Mouse (Mus musculus) liver, embryonic 12.5 days (tissue): ENCODE measurements around the gene Prr14l. TPM values are rescaled to one million over a fixed set of nuclear protein-coding genes. Genes with fewer than 3 reads are reported as not detected.
"Not testable (repeated sequence)": the region's sequence is repeated elsewhere in the genome, so short reads cannot be mapped to it uniquely, and the experiment has no call there.

Experiments
- ATAC-seq: fragments of 200-750 bp; cut with Nextera tagmentation; 2 replicates; pipeline ENCODE4 v1.8.0; 2017; ENCODE audit warnings: moderate number of reproducible peaks, mild to moderate bottlenecking, moderate library complexity
- H3K27ac ChIP-seq: fragments of 300-500 bp; sonication (generic); 2 replicates; pipeline ENCODE4 v1.5.1; 2016; ENCODE audit warnings: mild to moderate bottlenecking
- H3K27me3 ChIP-seq: fragments of 300-500 bp; sonication (generic); replicated peaks from 2 replicates; pipeline ENCODE4 v1.6.1; 2016; ENCODE audit warnings: mild to moderate bottlenecking, moderate library complexity
- H3K36me3 ChIP-seq: fragments of 300-500 bp; sonication (generic); 2 replicates; pipeline ENCODE4 v1.6.1; 2016; ENCODE audit warnings: mild to moderate bottlenecking, moderate library complexity
- H3K4me1 ChIP-seq: fragments of 300-500 bp; sonication (generic); 2 replicates; pipeline ENCODE4 v1.6.1; 2016
- H3K4me2 ChIP-seq: fragments of 300-500 bp; sonication (generic); 2 replicates; pipeline ENCODE4 v1.6.1; 2016; ENCODE audit warnings: mild to moderate bottlenecking, moderate library complexity
- H3K4me3 ChIP-seq: fragments of 300-500 bp; sonication (generic); 2 replicates; pipeline ENCODE4 v1.5.1; 2016; ENCODE audit warnings: mild to moderate bottlenecking, moderate library complexity
- H3K9ac ChIP-seq: fragments of 300-500 bp; sonication (generic); 2 replicates; pipeline ENCODE4 v1.6.1; 2016; ENCODE audit warnings: mild to moderate bottlenecking, moderate library complexity
- H3K9me3 ChIP-seq: fragments of 300-500 bp; sonication (generic); replicated peaks from 2 replicates; pipeline ENCODE4 v1.6.1; 2016; ENCODE audit warnings: mild to moderate bottlenecking, moderate library complexity
- WGBS: fragments of 180-500 bp; shearing (Covaris S2); methylation state at CpG from one replicate; pipeline ENCODE4 v1.1.7; 2016; ENCODE audit not compliant: insufficient replicate concordance; 5-methylcytosine and 5-hydroxymethylcytosine counted together
- polyA plus RNA-seq: library from polyadenylated mRNA; unstranded; fragments of >200 nt; fragmentation: Nextera tagmentation; extraction: Ambion mirVana; gene quantifications from 2 replicates; pipeline ENCODE4 v1.2.1, GENCODE M21; 2016

The Prr14l gene
- polyA plus RNA-seq, 1 experiment from 2014 or later, result 15.0 TPM

DNA sequence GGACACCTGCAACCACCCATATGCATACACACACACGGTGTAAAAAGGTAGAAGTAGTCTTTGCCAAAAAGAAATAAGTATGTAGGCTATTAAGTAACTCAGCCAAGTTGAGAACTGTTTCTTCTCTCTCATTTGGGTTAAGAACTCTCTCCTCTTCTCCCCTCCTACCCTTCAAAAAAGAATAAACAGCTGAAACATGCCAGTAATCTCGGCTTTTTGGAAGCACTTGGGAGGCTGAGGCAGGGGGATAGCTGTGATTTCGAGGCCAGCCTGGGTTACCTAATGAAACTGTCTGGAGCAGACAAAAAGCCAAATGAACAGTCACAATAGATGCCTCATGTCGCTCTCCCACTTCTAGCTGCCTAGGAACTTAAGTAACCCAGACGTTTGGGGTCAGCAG is 69.3 kb downstream of the Prr14l start:
- no peaks in the 10 kb centered on the region for H3K27me3 ChIP-seq
- peak overlapping the region; percentile 94 for H3K4me2 ChIP-seq
- peak overlapping the region; percentile 88 for H3K4me3 ChIP-seq
- peaks cover 20% of the 10 kb centered on the region for H3K36me3 ChIP-seq
- ATAC-seq, result no peak
- H3K4me1 ChIP-seq, result peaks cover 33% of the 10 kb centered on the region
- 18% methylated on average over 5 of the region's 5 CpGs for WGBS
- peak overlapping the region; percentile 30; the same call in 1 of the 2 replicates for H3K27ac ChIP-seq
- peak overlapping the region; percentile 76 for H3K9ac ChIP-seq
- H3K9me3 ChIP-seq, result no peaks in the 10 kb centered on the region

DNA sequence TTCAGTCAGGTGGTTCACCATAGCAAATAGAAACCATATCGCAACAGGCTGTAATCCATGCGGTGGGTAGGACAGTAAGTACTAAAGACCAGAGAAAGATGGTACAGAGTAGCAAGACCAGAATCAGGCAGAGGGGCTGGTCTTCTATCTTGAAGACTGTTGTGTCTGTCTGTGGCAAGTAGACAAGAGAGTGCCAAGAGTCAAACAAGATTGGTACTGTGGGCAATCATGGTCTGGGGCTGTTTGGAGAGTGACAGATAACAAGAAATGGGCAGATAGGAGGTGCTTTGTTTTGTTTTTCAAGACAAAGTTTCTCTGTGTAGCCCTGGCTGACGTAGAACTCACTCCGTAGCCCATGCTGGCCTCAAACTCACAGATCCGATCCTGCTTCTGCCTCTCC is 72.5 kb downstream of the Prr14l start:
- WGBS, result 68% methylated on average over 5 of the region's 5 CpGs
- Histone ChIP-seq H3K4me1 (peaks cover 33% of the 10 kb centered on the region), H3K27me3 (no peaks in the 10 kb centered on the region), H3K4me3 (no peak overlapping the region), H3K9ac (no peak overlapping the region), H3K27ac (no peak overlapping the region), H3K9me3 (no peaks in the 10 kb centered on the region), H3K4me2 (no peak overlapping the region), H3K36me3 (no peaks in the 10 kb centered on the region)
- ATAC-seq, result no peak

DNA sequence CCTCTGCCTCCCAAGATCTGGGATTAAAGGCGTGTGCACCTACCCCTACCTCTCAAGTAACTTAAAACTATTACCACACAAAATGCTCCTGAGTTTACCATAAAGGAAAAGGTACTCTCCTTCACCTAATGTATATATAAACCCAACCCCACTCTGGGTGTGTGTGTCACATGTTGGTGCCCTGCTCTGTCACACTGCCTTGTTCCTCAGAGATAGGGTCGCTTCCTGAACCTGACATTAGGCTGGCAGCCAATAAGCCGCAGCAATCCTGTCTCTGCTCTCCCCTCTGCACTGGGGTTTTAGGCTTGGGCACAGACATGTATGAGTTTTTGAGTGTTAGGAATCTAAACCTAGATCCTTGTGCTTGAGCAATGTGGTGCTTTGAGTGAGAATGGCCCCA is 75.9 kb downstream of the Prr14l start:
- Histone ChIP-seq H3K4me2 (no peak overlapping the region), H3K36me3 (peaks cover 14% of the 10 kb centered on the region), H3K9me3 (no peaks in the 10 kb centered on the region), H3K4me1 (peaks cover 17% of the 10 kb centered on the region), H3K27me3 (no peaks in the 10 kb centered on the region), H3K27ac (no peak overlapping the region), H3K9ac (no peak overlapping the region), H3K4me3 (no peak overlapping the region)
- WGBS, result 63% methylated on average over 3 of the region's 3 CpGs
- no peak for ATAC-seq

- H3K27me3 ChIP-seq, result no peaks in the 10 kb centered on the region
- H3K9ac ChIP-seq, result no peak overlapping the region
- no peak for ATAC-seq
Measured at GRCm38 (mm10) chr5:32772361-32772760, 81.7 kb downstream of the Prr14l start.

DNA sequence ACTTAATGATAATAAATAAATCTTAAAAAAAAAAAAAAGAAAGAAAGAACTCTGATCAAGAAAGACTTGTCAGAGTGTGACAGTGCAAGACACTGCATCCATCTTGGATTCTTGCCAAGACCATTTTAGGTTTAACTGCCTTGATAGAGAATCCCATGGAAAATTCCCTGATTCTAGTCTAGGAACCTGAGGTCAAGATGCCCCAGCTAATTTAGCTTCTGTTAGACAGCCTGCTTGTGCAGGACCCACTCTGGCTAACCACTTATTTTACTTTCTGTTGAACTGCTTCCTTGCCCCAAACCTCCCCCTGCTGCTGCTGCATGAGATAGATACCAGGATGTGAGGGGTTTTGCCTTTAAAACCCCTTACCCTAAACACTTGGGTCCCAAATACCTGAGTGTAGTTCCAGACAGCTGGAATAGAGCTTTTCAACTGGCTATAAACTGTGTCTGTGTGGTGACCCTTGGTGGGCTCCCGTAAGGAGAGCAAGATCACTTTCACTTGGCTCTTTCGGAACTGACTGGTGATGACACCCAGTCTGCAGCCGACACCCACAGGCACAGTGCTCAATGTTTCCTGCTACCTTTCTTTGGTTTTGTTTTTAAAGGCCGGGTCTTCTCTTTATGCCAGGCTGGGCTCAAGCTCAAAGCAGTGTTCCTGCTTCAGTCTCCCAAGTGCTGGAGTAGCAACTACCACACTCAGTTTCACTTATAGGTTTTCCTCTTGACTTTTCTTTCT is 86.3 kb downstream of the Prr14l start:
- Histone ChIP-seq H3K27me3 (no peaks in the 10 kb centered on the region), H3K27ac (no peak overlapping the region), H3K4me2 (no peak overlapping the region), H3K4me1 (no peaks in the 10 kb centered on the region; the same call in 1 of the 2 replicates), H3K9me3 (no peaks in the 10 kb centered on the region), H3K4me3 (no peak overlapping the region), H3K36me3 (peaks cover 30% of the 10 kb centered on the region), H3K9ac (no peak overlapping the region)
- ATAC-seq, result no peak
- WGBS, result 84% methylated on average over 4 of the region's 4 CpGs

More at GRCm38 (mm10) chr5:32772361-32772760, 81.7 kb downstream of the Prr14l start:
- H3K36me3 ChIP-seq, result peaks cover 27% of the 10 kb centered on the region
- H3K4me1 ChIP-seq, result no peaks in the 10 kb centered on the region
- no peak overlapping the region for H3K27ac ChIP-seq
- H3K9me3 ChIP-seq, result no peaks in the 10 kb centered on the region
- H3K4me2 ChIP-seq, result no peak overlapping the region
- no peak overlapping the region for H3K4me3 ChIP-seq
- WGBS, result 78% methylated on average over 2 of the region's 2 CpGs

DNA sequence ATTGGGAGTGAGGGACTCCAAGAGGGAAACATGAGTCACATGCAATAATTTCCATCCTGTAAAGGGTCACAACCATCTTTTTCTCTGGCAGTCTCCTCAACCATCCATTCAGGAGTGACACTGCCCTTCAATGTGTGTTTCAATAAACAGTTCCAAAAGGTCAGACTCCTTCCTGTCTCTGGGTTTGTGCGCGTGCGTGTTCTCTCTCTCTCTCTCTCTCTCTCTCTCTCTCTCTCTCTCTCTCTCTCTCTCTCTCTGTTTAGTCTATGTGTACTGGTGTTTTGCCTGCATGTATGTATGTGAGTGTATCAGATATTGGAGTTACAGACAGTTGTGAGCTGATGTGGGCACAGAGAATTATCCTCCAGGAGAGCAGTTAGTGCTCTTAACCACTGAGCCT is 87.1 kb downstream of the Prr14l start:
- no peaks in the 10 kb centered on the region for H3K9me3 ChIP-seq
- peaks cover 29% of the 10 kb centered on the region for H3K36me3 ChIP-seq
- H3K4me1 ChIP-seq, result peaks cover 1% of the 10 kb centered on the region
- WGBS, result 83% methylated on average over 3 of the region's 3 CpGs
- no peak overlapping the region for H3K9ac ChIP-seq
- no peak overlapping the region for H3K4me2 ChIP-seq
- H3K27ac ChIP-seq, result no peak overlapping the region
- ATAC-seq, result no peak
- H3K4me3 ChIP-seq, result no peak overlapping the region
- H3K27me3 ChIP-seq, result no peaks in the 10 kb centered on the region

DNA sequence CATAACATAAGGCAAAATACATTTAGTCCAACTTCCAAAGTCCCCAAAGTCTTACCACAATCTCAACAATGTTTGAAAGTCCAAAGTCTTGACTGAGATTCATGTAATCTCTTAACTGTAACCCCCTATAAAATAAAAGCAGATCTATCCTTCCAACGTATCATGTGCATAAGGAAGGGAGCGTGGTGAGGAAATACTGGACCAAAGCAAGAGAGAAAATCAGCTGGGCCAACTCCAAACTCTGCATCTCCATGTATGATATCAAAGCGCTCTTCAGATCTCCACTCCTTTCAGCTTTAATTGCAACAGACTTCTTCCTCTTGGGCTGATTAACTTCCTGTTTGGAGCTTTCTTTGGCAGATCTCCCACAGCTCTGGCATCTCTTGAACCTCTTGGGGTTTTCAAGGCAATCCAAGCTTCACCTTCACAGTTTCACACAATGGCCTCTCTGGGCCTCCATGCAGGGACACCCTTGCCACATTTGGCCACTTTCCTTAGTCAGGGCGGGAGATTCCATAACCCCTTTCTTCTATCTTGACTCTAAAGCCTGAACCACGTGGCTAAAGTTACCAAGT is 92.4 kb downstream of the Prr14l start:
- H3K9ac ChIP-seq, result no peak overlapping the region
- no peaks in the 10 kb centered on the region for H3K27me3 ChIP-seq
- peaks cover 7% of the 10 kb centered on the region for H3K4me1 ChIP-seq
- 79% methylated on average over 5 of the region's 5 CpGs for WGBS
- H3K36me3 ChIP-seq, result peaks cover 29% of the 10 kb centered on the region
- H3K4me2 ChIP-seq, result no peak overlapping the region
- ATAC-seq, result no peak
- H3K4me3 ChIP-seq, result no peak overlapping the region
- H3K27ac ChIP-seq, result no peak overlapping the region
- no peaks in the 10 kb centered on the region for H3K9me3 ChIP-seq

- H3K27me3 ChIP-seq, result no peaks in the 10 kb centered on the region
- no peak overlapping the region for H3K27ac ChIP-seq
- no peak overlapping the region for H3K4me3 ChIP-seq
- ATAC-seq, result no peak
- H3K4me1 ChIP-seq, result peaks cover 7% of the 10 kb centered on the region; the same call in 1 of the 2 replicates
- no peaks in the 10 kb centered on the region for H3K9me3 ChIP-seq
- no peak overlapping the region for H3K9ac ChIP-seq
- WGBS, result 67% methylated on average over 3 of the region's 3 CpGs
- H3K4me2 ChIP-seq, result no peak overlapping the region
- peaks cover 29% of the 10 kb centered on the region for H3K36me3 ChIP-seq
Measured at GRCm38 (mm10) chr5:32760787-32761186, 93.3 kb downstream of the Prr14l start.

GRCm38 (mm10) chr5:32760352-32760751 is 93.7 kb downstream of the Prr14l start:
- 89% methylated on average over 18 of the region's 18 CpGs for WGBS
- not testable (repeated sequence) for H3K4me1 ChIP-seq, H3K27ac ChIP-seq, H3K4me3 ChIP-seq, H3K27me3 ChIP-seq, H3K4me2 ChIP-seq, H3K9me3 ChIP-seq, ATAC-seq, H3K9ac ChIP-seq
- H3K36me3 ChIP-seq, result peaks cover 29% of the 10 kb centered on the region

GRCm38 (mm10) chr5:32759662-32760061 is 94.4 kb downstream of the Prr14l start:
- H3K4me3 ChIP-seq, result no peak overlapping the region
- no peak overlapping the region for H3K4me2 ChIP-seq
- no peak for ATAC-seq
- WGBS, result 53% methylated on average over 2 of the region's 2 CpGs
- peaks cover 27% of the 10 kb centered on the region for H3K36me3 ChIP-seq
- no peak overlapping the region for H3K27ac ChIP-seq
- H3K9me3 ChIP-seq, result no peaks in the 10 kb centered on the region
- peaks cover 7% of the 10 kb centered on the region; the same call in 1 of the 2 replicates for H3K4me1 ChIP-seq
- H3K9ac ChIP-seq, result no peak overlapping the region
- H3K27me3 ChIP-seq, result no peaks in the 10 kb centered on the region

DNA sequence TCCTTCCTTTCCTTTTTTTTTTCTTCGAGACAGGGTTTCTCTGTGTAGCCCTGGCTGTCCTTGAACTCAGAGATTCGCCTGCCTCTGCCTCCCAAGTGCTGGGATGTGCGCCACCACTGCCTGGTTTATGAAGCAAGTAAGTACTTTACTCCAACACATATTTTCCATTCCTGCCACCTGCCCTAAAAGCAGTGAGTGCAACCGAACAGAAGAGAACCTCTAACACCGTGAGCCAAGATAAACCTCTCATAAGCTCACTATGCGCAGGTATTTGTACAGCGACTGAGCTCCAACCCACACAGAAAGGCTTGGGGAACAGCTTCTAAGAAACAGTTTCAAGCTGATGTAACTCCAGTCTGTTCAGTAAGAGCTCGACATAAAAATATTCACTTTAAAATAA is 97.9 kb downstream of the Prr14l start:
- WGBS, result 81% methylated on average over 8 of the region's 8 CpGs
- no peak overlapping the region for H3K27ac ChIP-seq

DNA sequence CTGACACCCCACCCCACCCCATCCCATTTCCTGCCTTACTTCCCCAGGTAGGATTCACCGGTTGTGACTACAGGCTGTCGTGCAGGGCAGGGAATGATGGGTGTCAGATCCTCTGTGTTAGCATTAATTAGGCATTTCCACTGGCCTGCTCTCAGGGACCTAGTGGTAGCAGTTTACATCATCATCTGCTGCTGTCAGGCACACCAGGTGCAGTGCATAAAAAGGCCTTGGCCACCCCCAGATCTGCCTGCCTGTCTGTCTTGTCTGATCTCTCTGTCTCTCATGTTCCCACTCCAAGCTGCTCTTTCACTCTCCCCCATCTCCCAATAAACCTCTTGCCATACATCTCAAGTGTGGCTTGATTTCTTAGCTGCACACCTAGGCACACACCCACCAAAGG is 102.3 kb downstream of the Prr14l start:
- Histone ChIP-seq H3K9ac (no peak overlapping the region), H3K36me3 (no peaks in the 10 kb centered on the region; the same call in 1 of the 2 replicates), H3K4me2 (no peak overlapping the region), H3K27me3 (no peaks in the 10 kb centered on the region), H3K27ac (no peak overlapping the region), H3K9me3 (no peaks in the 10 kb centered on the region), H3K4me1 (peaks cover 12% of the 10 kb centered on the region), H3K4me3 (no peak overlapping the region)
- WGBS, result 56% methylated on average over 2 of the region's 2 CpGs
- no peak for ATAC-seq

More for the DNA sequence above, 97.9 kb downstream of the Prr14l start:
- no peaks in the 10 kb centered on the region for H3K27me3 ChIP-seq
- H3K9me3 ChIP-seq, result no peaks in the 10 kb centered on the region
- H3K9ac ChIP-seq, result no peak overlapping the region
- H3K4me1 ChIP-seq, result no peaks in the 10 kb centered on the region
- ATAC-seq, result no peak
- H3K4me3 ChIP-seq, result no peak overlapping the region
- H3K4me2 ChIP-seq, result no peak overlapping the region
- H3K36me3 ChIP-seq, result peaks cover 3% of the 10 kb centered on the region
